ENCODE assay signal across 9 mouse cellular contexts in genomic region chr13:48273451-48274069, GRCm38 (mm10). TPM values are rescaled to one million over a fixed set of nuclear protein-coding genes. Genes with fewer than 3 reads are reported as not detected.
DNase-seq lines count a peak whose midpoint lies in the region; ATAC-seq and TF ChIP-seq lines count a peak whose summit lies in the region.
"Had no signal": no experiment of that assay in that cellular context is flagged by ENCODE, and none has a peak within 500 bp of the region (broad histone marks: within the 10 kb centered on the region; RNA-seq: fewer than 3 reads in every experiment).

No protein-coding gene starts in this region.

- no peaks in the 10 kb centered on the region for H3K36me3 ChIP-seq in testis, adult 2 months (ENCODE audit: control insufficient read depth, insufficient read depth, low read length)
- H3K36me3 ChIP-seq in liver, embryonic 16.5 days (ENCODE audit: control insufficient read depth, insufficient read depth), result no peaks in the 10 kb centered on the region
- H3K36me3 ChIP-seq: G1E had no signal

- 0 out of 2 replicates have a peak overlapping the region, but pooled peaks have one; percentile 17 for H3K4me2 ChIP-seq in liver, embryonic 16.5 days (ENCODE audit: low read depth, low read length)

- no peaks in the 10 kb centered on the region for H3K9me3 ChIP-seq in liver, embryonic 16.5 days (replicated peaks; ENCODE audit: control insufficient read depth, low read length)

- 2% methylated on average over 15 of the region's 15 CpGs for WGBS in liver, embryonic 16.5 days (ENCODE audit: insufficient replicate concordance)

- intact Hi-C loops in heart, postnatal 14 days (cut with DNase I), result loop anchor here (2.0 to 5.0 kb wide), 3 partner anchors 189 to 926 kb away; no protein-coding TSS in a partner anchor

- TF ChIP-seq POLR2A in testis, adult 2 months (IDR thresholded peaks at IDR 0.05; ENCODE audit: control insufficient read depth, low read depth, low read length), result no peak

- no peaks in the 10 kb centered on the region for H3K27me3 ChIP-seq in testis, adult 2 months (ENCODE audit: control insufficient read depth, insufficient read depth, low read length)
- no peaks in the 10 kb centered on the region for H3K27me3 ChIP-seq in liver, embryonic 16.5 days (ENCODE audit: control insufficient read depth, insufficient read depth, low read depth, low read length)

- H3K4me3 ChIP-seq in testis, adult 2 months (ENCODE audit: control insufficient read depth, low read depth, low read length), result no peak overlapping the region
- no peak overlapping the region for H3K4me3 ChIP-seq in liver, embryonic 16.5 days (ENCODE audit: low read depth, low read length)

- no peak for ATAC-seq in liver, embryonic 16.5 days (ENCODE audit: low read depth)

- H3K27ac ChIP-seq in testis, adult 2 months (ENCODE audit: control insufficient read depth, insufficient read depth, low read depth, low read length), result no peak overlapping the region
- no peak overlapping the region for H3K27ac ChIP-seq in liver, embryonic 16.5 days (ENCODE audit: low read length)

- peak; percentile 28; the same call in 1 of the 2 replicates for TF ChIP-seq CTCF in testis, adult 2 months (IDR thresholded peaks at IDR 0.05; ENCODE audit: control insufficient read depth, insufficient read depth, insufficient replicate concordance, low read depth, low read length)

- no peak overlapping the region for H3K9ac ChIP-seq in liver, embryonic 16.5 days (ENCODE audit: low read depth, low read length)

- no peak for DNase-seq in testis, postnatal 14 days (ENCODE audit: low spot score)
- DNase-seq in fibroblast of lung, adult 2 months (ENCODE audit: low read depth), result peak; percentile 31
- DNase-seq in heart, postnatal 14 days, result peak; percentile 32 to 53
- peak; percentile 32 to 63 for DNase-seq in layer of hippocampus, adult 18-20 months (ENCODE audit: low spot score in 2 of 2)
- peak; percentile 6 for DNase-seq in ovary, postnatal 10 days (ENCODE audit: low spot score)
- DNase-seq in thymus, postnatal 0 days (ENCODE audit: low spot score), result no peak

- H3K4me1 ChIP-seq in testis, adult 2 months (ENCODE audit: control insufficient read depth, insufficient read depth, low read length), result no peaks in the 10 kb centered on the region; the same call in 1 of the 2 replicates
- H3K4me1 ChIP-seq in liver, embryonic 16.5 days (ENCODE audit: control insufficient read depth, low read depth, low read length), result no peaks in the 10 kb centered on the region

RNA-seq across cellular contexts. Expression of gene Id4, which starts 12.5 kb away (rescaled TPM):
- polyA plus RNA-seq in testis, adult 2 months (2012; rRNA removed), result 13.2 and 15.0 TPM in 2 replicates
- total RNA-seq in heart, postnatal 14 days (2021), result 1 to 10 TPM; 1.1 to 1.8 TPM
- total RNA-seq in layer of hippocampus, adult 18-20 months (2021), result 10 to 100 TPM; 52.9 to 53.3 TPM
- 0.07 TPM in 2 replicates for polyA plus RNA-seq in liver, embryonic 16.5 days (2015; fragmentation: Nextera tagmentation; extraction: Ambion mirVana)
- 2.4 and 3.6 TPM in 2 replicates for polyA plus RNA-seq in thymus, postnatal 0 days (2015; fragmentation: Nextera tagmentation; extraction: Ambion mirVana)
- total RNA-seq: G1E had no signal
- polyA plus RNA-seq: G1E had no signal

Comparison
In these comparisons a context has a peak if more than half of its experiments do, and no peak if none do; other contexts are left out.
1. DNase-seq: peak in fibroblast of lung, adult 2 months (single experiment), heart, postnatal 14 days (2 of 2), layer of hippocampus, adult 18-20 months (2 of 2) and ovary, postnatal 10 days (single experiment); none in testis, postnatal 14 days (single experiment) and thymus, postnatal 0 days (single experiment).